Mouse (Mus musculus) urinary bladder, adult 18-20 months (tissue): ENCODE measurements around the gene Sh3bgrl2.
"Not testable (repeated sequence)": the region's sequence is repeated elsewhere in the genome, so short reads cannot be mapped to it uniquely, and the experiment has no call there.

Experiments used
- DNase-seq, 2 experiments: peaks; one replicate each; pipeline ENCODE4 v3.0.0; 2022; ENCODE audit warnings: low spot score in 2 of 2, mixed read lengths in 2 of 2

Sh3bgrl2 gene

DNA sequence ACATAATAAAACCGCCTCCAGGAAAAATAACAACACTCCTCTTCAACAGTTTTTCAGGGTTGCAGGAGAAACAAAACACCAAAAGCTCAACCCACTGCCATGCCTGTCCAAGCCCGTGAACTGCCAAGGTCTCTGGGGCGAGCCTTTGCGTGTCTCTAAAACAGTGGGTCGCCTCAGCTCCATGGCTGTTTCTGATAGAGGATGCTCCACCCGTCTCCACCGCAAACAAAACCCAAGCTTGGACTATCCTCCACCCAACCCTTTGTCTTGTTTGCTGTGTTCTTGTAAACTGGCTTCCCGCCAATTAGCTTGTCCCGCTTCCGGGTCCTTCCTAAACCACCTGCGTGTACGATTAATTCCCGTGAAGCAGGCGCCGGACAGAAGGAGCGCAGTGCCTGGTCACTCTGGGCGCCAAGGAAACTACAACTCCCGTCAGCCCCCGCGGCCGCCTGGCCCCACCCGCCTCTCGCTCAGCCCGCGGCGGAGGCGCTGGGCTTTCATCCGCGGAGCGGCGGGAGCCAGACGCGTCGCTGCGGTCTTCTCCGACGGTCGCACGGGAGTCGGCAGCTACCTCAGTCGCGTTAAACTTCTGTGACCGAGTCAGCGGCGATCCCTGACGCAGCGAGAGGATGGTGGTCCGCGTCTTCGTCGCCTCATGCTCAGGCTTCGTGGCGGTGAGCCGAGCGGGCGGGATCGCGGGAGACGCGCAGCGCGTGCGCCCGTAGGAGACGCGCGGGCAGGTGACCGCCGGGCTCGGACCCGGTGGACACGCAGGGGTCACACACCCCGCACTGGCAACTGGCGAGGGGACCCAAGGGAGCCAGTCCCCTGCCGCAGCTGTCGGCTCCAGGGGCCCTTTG is at the start of gene Sh3bgrl2:
Sh3bgrl2 (plus strand) TSS at position 498 of the 860 bp plus-strand sequence.
- DNase-seq, result peak; percentile 78 to 87

DNA sequence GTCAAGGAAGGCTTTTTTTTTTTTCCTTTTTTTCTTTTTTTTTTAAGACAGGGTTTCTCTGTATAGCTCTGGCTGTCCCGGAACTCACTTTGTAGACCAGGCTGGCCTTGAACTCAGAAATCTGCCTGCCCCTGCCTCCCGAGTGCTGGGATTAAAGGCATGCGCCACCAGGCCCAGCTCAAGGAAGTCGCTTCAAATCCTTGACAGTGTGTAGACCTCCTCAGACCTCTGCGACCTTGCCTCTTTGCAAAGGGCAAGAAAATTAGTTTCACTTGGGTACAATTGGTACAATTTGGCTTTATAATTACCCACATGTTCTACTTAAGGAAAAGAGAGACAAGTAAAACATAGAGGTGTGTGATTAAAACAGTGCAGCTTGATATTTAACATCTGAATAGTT is 29.0 kb upstream of the Sh3bgrl2 start:
- DNase-seq, result not testable (repeated sequence)

DNA sequence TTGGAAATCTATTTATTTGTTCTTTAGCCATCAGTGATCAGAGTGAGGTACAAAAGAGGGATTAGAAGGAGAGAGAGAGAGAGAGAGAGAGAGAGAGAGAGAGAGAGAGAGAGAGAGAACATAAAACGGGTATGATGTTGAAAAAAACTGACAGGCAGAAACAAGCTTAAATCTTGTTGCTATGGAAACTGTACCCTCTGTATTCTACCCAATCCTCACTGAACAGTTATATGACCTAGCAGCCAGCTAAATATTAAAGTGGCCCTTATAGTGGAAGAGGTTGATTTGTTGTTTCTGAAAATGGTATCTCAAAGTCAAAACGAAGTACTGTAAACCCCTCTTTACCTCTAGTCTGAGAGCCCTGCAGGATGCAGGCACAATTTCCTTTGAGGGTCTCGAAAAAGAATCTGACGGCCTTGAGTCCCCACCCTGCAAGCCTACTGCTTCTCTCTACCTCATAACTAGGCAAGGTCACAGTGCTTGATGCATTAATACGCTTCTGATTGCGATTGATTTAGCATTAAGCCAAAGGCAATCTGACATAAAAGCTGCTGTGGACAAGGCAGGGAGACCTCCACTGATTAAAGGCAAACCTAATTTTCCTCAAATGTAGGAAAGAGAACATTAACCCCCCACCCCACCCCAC is 28.5 kb upstream of the Sh3bgrl2 start:
- DNase-seq, result no peak

DNA sequence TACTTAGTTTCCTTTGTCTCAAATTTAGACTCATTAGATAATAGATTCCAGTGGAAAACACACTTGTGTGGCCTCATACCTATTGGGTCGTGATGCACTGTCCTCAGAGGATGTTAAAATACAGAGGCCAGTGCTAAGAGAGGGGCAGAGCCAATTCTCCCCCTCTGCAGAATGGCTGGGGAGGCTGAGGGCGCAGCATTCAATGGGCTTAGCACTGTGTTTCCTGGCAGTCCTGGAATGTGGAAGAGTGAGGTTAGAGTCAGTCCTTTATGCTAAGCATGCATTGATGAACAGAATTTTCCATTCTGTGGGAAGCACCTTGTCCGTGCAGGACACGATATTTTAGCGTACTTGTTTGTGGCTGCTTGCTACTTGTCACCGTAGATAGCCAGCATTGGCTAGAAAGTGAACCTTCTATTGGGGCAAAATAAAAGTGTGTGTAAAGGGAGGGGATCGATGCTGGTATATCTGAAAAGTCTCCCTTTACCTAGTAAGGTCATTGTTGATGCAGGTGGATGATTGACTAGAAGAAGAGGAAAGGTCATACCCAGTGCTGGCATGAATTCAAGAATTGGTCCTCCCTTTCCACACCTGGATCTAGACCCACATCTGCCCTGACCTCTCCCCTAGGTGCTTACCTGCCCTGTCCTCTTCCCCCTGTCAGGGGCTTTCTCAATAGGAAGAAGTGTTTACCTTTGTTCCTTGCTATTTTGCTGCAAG is 20.6 kb upstream of the Sh3bgrl2 start:
- DNase-seq, result no peak

DNA sequence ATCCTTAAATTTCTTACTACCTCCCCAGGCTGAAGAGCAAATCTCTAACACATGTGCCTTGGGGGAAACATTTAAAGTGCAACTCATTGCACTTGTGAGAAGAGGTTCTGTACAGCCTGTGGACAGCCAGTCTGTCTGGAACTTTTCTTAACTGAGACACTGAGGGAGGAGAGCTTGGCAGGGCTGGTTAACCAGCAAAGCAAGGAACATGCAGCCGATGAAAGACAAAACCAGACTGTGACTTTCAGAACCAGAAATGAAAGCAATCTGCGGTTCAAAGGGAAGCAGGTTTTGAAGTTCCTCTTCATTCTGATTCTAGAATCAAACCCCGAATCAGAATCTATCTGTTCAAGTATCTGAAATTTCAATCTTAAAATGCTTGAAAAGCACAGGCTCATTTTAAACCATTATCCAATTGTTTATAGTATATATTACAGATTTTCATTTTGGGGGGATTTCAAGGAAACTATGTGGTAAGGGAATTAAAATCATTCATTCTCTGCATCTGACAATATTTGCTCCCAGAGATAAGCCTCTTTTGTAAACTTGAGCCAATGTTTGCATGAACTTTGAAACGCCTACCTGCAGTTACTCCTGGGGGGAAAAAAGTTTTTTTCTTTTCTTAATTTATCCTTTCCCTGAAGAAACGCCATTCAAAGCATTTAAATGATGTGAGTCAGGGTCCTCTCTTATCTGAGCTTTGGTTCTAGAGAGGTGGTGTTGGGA is 14.9 kb upstream of the Sh3bgrl2 start:
- no peak for DNase-seq

DNA sequence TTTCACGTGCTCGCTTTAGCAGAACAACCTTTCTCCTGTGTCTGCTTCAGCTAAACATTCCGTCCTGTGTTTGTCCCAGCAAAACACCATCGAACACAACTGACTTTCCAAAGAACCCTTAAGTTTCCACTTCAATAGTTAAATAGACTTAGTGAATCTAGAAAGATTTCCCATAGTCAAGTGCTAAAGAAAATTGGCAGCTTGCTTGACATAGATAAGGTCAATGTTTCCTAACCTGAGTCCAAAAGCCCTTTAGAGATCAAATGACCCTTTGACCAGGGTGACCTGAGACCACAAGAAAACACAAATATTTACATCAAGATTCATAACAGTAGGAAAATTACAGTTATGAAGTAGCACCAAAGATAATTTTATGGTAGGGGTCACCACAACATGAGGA is 11.2 kb upstream of the Sh3bgrl2 start:
- DNase-seq, result no peak

DNA sequence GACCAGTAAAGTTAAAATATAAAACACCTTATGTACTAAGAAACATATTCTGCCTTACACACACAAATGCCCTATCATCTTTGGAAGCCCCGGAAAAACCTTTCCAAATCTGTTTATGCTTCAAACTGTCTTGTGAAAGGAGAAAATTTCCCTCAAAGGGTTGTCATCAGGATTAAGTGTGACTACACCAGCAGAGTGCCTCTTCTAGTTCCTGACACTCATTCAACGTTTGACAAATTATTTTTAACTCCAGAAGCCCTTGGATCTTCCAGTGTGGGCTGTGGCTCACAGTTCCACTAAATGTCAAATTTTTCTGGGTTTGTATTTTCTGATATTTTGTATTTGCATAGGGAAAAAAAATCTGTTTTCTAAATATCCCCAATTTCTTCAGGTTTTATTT is 10.6 kb upstream of the Sh3bgrl2 start:
- no peak for DNase-seq

DNA sequence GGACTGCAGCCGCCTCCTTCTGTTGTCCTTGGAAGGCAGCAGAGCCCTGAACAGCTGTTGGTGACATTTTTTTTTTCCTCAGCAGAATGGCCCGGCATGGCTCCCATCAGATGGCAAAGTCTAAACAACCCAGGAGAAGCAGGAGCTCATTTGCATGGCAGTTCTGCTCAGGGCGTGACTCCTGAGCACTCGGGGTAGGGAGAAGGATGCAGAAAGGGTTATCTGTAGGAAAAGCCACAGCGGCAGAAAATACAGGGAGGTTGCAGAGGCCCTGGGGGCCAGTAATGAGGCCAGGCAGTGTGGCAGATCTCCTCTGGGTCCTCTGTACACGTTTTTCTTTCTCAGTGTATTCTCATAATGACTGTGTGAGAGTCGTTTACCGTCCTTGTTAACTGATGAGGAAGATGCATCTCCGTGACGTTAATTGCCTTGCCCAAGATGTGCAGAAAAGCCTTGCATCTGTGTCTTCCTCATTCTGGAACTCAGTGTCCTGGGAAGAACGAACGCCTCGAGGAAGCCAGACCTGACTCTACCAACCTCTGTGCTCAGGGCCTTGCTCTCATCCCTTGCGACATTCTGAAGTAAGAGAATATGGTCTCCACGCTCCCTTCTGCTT is 10.1 kb upstream of the Sh3bgrl2 start:
- no peak for DNase-seq

DNA sequence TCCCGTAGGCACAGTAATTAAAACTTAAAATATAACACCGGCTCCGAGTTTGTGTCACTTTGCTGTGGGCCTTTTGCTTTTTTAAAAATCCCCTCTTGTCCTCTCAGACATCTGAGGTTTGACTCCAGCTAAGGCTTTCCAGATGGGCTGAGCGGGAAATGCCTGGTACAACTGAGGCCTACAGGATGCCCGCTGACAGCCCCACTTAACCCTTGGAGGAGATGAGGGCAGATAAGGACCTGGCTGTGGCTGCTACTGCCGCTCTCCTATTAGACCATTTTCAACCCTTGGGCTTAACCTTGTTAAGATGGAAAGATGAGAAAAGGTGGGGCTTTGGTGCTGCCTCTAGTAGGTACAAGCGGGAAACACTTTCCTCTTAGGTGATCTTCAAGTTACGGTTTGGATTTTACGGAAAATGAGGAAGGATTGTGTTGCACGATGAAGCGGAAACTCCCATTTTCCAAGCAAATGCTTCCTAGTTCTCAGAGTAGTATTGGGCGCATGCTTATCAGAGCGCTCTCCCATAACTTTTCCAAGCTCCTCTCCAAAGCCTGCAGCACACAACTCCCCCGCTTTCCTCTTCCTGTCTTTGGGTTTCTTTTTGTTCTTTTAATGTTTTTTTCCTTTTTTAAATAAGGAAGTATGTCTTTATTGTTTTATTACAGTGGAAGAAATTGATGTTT is 8.2 kb upstream of the Sh3bgrl2 start:
- no peak for DNase-seq

DNA sequence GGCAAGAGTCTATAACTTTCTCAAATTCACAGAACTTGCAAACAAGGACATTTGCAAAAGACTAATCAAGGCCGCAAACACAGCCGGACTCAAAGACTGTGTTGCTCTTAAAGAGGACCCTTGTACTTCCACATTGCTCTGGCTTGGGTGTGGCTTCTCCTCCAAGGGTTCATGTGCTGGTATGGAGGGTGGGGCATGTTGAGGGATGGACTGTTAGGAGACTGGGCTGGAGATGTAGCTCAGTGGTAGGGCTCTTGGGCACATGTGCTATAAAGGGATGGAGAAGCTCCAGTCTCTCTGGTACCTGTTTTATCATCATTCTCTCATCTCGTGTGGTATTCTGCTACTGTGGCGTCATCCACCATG is 7.7 kb upstream of the Sh3bgrl2 start:
- DNase-seq, result no peak

DNA sequence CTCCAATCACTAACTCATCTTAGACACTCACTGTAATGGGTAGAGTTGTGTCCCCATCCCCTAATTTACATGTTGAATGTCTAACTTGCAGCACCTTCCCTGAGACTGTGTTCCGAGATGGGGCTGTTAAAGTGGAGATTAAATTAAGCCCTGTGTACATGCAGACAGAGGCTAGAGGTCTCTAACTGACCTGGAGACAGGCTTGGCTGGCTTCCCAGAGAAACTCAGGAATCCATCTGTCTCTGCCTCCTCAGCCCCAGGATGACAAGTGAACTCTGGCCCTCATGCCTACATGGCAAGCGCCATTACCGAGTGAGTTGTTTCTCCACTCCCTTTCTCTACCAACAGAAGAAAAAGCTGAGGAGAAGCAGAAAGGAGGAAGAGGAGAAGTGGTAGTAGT is 7.2 kb upstream of the Sh3bgrl2 start:
- DNase-seq, result no peak

DNA sequence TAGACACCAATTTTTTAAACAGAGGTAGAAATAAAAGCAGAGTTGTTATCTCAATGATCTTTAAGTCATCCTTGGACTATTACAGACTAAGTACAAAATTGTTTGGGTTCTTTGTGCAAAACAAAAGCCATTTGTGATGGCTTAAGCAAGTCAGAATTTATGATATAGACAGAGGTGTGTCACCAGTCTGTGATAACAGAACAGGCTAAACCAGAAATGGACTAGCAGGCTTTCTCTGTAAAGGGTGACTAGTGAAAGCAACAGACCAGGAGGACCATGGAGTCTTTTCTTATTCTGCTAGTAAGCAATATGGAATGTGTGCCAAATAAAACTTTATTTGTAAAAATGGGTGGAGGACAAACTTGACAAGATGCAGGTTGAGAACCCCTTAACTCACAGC is 2.9 kb upstream of the Sh3bgrl2 start:
- no peak for DNase-seq

DNA sequence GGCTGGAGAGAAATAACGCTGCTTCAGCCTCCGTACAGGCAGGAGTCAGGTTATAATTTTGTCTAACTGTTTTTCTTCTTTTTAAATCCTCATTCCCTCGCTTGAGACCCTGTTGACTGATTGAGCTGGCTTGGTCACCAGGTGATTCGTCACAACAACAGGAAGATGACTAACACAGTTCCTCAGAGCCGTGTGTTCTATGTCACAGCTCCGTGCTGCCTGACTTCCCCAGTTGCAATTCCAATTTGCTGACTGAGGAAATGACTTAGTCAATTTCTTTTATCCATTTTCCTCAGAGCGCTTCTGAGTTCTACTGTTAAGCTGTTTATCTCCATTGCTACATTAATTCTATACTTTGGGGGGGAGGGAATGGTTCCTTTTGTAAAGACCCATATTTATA is 1.8 kb upstream of the Sh3bgrl2 start:
- no peak for DNase-seq

DNA sequence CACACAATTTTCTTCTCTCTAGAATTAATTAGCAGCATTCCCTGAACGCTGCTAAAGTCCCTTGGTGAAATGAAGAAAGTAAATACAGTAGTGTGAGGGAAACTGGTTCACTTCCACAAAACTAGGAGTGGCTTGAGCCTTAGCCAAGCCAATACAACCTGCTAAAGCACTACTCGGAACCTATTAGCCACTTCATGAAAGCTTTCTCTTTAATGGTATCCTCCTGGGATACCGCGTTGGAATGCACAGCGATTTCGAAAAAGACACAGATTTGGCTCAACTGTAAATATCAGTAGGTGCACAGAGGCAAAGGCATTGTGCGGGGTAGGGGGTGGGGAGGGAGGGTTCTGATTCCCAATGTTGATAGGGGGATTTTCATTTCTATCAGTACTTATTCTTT is 898 bp upstream of the Sh3bgrl2 start:
- no peak for DNase-seq

DNA sequence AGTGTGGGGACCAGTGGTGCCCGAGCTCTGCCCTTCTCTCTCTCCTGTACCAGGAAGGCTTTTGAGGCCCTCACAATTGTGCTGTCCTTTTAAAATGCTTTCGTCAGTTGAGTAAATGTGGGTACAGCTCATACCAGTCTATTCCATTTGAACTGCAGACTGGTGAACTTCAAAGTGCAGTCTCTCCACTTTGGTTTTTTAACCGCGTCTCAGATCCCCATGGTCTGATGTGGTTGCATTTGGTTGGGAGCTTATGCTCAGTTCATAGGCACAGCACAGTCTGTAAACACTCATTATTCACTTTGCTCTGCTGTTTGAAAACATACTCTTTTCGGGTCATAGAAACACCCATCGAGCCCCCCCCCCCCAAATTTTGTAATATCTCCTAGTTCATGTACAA is 1.7 kb downstream of the Sh3bgrl2 start:
- no peak for DNase-seq

DNA sequence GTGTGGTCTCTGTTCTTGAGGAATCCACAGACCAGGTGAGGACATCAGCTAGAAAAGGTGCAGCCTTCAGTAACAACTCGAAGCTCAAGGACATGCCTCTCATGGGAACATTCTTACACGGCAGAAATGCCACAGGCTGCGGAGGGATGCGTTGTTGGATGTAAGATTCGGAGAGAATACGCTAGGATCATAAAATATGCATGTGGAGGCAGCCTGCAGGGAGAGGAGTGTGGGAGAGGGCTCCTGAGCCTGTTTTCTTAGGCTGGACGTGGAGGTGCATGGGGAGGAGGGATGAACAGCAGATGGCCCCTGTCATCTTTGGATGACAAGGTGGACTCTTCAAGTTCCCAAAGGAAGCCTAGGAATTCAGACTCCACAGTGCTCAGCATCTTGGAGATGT is 3.0 kb downstream of the Sh3bgrl2 start:
- no peak for DNase-seq

DNA sequence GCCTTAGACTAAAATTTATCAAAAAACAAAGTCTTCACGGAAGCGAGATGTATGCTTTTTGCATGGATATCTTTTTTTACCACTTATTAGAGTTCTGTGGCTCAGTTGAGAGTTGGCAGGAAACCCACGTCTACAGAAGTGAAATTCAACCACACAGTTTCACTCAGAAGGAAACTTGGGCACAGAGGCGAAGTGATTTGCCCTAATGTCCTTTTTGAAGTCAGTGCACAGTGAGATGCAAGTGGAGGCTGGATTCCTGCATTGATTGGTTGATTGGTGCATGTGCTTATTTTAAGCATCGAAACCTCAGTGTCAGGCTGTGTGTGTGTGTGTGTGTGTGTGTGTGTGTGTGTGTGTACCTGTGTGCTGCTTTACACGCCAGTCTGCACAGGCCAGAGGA is 3.5 kb downstream of the Sh3bgrl2 start:
- DNase-seq, result no peak

DNA sequence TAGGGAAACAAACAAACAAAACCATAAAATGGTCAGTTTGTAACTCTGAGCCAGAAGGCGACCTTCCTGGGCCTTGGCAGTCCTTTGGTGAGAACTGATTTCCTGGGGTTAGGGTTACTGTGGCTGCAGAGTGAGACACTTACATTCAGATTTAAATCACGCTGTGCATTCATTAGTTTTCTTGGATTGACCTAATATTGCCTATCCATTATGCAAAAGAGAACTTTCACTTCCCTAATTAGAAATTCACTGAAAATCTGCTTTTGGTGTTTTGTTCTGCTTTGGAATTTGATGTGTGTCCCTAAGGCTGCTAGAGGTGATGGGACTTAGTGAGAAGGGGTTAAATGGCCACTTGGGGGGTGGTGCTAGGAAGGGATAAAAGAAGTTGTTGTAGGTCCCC is 7.5 kb downstream of the Sh3bgrl2 start:
- DNase-seq, result no peak

DNA sequence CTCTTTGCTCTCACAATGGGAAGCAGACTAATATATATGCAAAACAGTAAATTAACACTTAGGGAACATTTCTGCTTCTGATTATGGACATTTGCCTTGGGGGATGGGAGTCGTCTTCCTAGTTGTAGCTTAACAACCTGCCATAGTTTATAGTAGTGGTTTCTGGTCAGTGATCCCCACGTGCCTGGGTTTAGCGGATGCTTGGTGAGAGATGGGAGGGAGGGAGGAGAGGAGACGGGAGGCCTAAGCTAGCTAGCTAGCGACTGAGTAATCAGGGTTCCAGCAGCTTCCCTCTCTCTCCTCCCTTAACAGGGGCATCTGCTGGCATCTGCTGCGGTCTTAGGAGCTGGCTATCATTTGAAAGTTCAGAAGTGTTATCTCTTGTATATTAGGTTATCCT is 8.1 kb downstream of the Sh3bgrl2 start:
- DNase-seq, result no peak

DNA sequence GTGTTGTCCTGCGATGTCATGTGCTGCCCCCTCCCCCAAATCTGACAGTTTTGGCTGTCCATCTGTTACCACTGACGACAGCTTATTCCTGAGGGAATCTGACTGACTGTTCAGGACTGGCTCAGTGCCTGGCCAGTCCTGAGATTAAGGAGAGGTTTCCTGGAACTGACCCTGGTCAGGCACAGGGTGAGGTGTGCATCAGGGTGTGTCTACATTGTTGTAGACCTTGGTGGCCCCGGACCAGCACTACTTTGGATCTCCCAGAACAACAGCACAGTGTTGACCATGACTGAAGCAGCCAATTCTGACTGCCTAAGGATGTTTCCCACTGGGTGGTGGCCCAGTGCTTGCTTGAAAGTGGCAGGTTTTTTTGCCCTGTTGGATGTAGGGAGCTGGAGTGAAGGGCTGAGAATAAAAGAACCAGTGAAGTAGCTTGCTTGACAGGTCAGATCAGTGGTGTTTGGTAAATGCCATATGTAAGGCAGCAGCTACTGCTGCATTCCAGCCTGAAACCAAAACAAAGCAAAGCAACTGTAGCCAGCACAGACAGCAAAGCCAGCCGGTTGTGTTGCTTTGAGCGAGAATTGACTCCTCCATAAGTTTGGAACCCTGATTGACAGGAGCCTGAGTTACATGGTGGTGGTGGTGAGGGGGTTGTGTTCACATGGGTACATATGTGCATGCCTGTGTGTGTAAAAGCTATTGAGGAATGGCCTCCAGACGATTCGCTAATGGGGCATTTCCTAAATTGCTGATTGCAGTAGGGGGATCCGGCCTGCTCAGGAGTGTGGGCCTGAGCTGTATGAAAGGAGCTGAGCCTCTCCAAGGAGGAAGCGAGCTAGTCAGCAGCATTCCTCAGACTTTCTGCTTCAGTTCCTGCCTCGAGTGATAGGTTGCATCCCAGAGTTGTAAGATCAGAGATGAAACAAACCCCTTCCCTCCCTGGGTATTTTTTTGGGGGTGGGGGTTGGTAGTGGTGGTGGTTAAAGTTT is 8.9 kb downstream of the Sh3bgrl2 start:
- no peak for DNase-seq
